Comparison of ENCODE assay signal across 10 mouse cellular contexts in the genomic region with DNA sequence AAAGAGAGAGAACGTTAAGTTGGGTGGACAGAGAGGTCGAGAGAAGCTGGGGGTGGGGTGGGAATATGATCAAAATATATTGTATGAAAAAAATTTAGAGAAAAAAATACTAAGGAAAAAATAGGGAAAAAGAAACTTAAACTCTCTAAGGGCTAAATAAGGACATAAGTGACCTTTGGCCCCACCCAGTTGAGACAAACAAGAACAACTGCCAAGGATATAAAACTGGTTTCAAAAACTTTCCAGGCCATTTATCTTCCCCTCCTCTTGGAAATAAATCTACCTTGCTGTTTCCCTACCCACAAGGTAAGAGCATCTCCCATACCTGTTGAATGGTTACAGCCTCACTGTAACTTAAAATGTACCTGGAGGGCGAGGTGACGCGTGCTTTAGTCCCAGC.
"Had no signal": no experiment of that assay in that cellular context is flagged by ENCODE, and none has a peak within 500 bp of the region (broad histone marks: within the 10 kb centered on the region; RNA-seq: fewer than 3 reads in every experiment).

No protein-coding gene starts in this region.

- ATAC-seq: intestine, embryonic 16.5 days; midbrain, embryonic 16.5 days had no signal

- H3K4me2 ChIP-seq: hindbrain, embryonic 14.5 days; limb, embryonic 12.5 days; liver, embryonic 11.5 days; midbrain, embryonic 12.5 days; neural tube, embryonic 13.5 days had no signal

- H3K4me1 ChIP-seq: limb, embryonic 12.5 days had no signal

- H3K9me3 ChIP-seq: limb, embryonic 12.5 days; midbrain, embryonic 12.5 days; neural tube, embryonic 13.5 days had no signal

- H3K4me3 ChIP-seq: limb, embryonic 12.5 days; midbrain, embryonic 12.5 days; neural tube, embryonic 13.5 days had no signal

- H3K9ac ChIP-seq: hindbrain, embryonic 14.5 days; limb, embryonic 12.5 days; midbrain, embryonic 12.5 days; neural tube, embryonic 13.5 days had no signal

- H3K27me3 ChIP-seq: limb, embryonic 12.5 days; midbrain, embryonic 12.5 days; neural tube, embryonic 13.5 days had no signal

- H3K27ac ChIP-seq: hindbrain, embryonic 14.5 days; limb, embryonic 12.5 days; midbrain, embryonic 12.5 days; neural tube, embryonic 13.5 days had no signal

- H3K36me3 ChIP-seq: limb, embryonic 12.5 days; midbrain, embryonic 12.5 days; neural tube, embryonic 13.5 days had no signal

- DNase-seq: right cerebral cortex, postnatal 14 days; thymus, adult 2 months; thymus, postnatal 25 days had no signal
